18 mouse cellular contexts compared by ENCODE assay signal in the genomic region with DNA sequence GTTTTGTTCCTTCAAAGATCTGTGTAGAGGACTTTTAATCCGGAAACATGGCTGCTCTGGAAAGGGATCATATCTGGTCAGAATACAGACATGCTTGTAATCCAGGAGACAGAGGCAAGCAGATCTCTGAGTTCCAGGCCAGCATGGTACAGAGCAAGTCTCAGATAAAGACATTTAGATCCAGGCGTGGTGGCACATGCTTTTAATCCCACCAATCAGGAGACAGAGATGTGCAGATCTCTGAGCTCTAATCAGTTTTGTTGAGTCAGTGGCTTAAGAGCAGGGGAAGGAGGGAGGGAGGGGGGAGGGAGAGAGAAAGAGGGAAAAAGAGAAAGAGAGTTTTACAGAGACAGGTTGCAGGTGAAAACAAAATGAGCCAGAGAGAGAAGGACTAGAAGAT.
"Had no signal": no experiment of that assay in that cellular context is flagged by ENCODE, and none has a peak within 500 bp of the region (broad histone marks: within the 10 kb centered on the region; RNA-seq: fewer than 3 reads in every experiment).

No protein-coding gene starts in this region.

- ATAC-seq: lung, postnatal 0 days; midbrain, embryonic 13.5 days; midbrain, embryonic 15.5 days had no signal

- H3K36me3 ChIP-seq: lung, embryonic 15.5 days; midbrain, embryonic 13.5 days; midbrain, embryonic 15.5 days; neural tube, embryonic 12.5 days had no signal

- H3K9me3 ChIP-seq: lung, embryonic 15.5 days; midbrain, embryonic 13.5 days; midbrain, embryonic 15.5 days; neural tube, embryonic 12.5 days had no signal

- H3K4me3 ChIP-seq: lung, embryonic 15.5 days; midbrain, embryonic 13.5 days; midbrain, embryonic 15.5 days; neural tube, embryonic 12.5 days had no signal

- H3K27me3 ChIP-seq: lung, embryonic 15.5 days; midbrain, embryonic 13.5 days; midbrain, embryonic 15.5 days; neural tube, embryonic 12.5 days had no signal

- DNase-seq: lung, adult 2 months; lung, postnatal 14 days; lung, postnatal 36 days; retina, postnatal 1 day; right cerebral cortex, adult 18-20 months; right cerebral cortex, postnatal 25 days; right cerebral cortex, postnatal 4 days; spleen, adult 18-20 months; thymus, adult 18-20 months; thymus, postnatal 14 days; thymus, postnatal 36 days had no signal

- H3K27ac ChIP-seq: lung, embryonic 15.5 days; macrophage; midbrain, embryonic 13.5 days; midbrain, embryonic 15.5 days; neural tube, embryonic 12.5 days had no signal

- H3K4me1 ChIP-seq: lung, embryonic 15.5 days; midbrain, embryonic 13.5 days; midbrain, embryonic 15.5 days; neural tube, embryonic 12.5 days had no signal

- H3K4me2 ChIP-seq: lung, embryonic 15.5 days; midbrain, embryonic 11.5 days; midbrain, embryonic 13.5 days; midbrain, embryonic 15.5 days; neural tube, embryonic 12.5 days had no signal

- H3K9ac ChIP-seq: lung, embryonic 15.5 days; midbrain, embryonic 13.5 days; midbrain, embryonic 15.5 days; neural tube, embryonic 12.5 days had no signal
